Mouse (Mus musculus) heart, embryonic 15.5 days (tissue): ENCODE measurements around the gene Dedd2. TPM values are rescaled to one million over a fixed set of nuclear protein-coding genes. Genes with fewer than 3 reads are reported as not detected.

Source experiments
- ATAC-seq: fragments of 200-750 bp; cut with Nextera tagmentation; replicated peaks from 2 replicates; pipeline ENCODE4 v1.8.0; 2017; ENCODE audit warnings: low read depth, moderate TSS enrichment; ENCODE audit not compliant: insufficient number of reproducible peaks, insufficient read depth, low FRiP score
- H3K27ac ChIP-seq: fragments of 300-500 bp; sonication (generic); 2 replicates; pipeline ENCODE4 v1.5.1; 2015; ENCODE audit warnings: mild to moderate bottlenecking, inconsistent platforms
- H3K27me3 ChIP-seq: fragments of 300-500 bp; sonication (generic); 2 replicates; pipeline ENCODE4 v1.6.1; 2015; ENCODE audit warnings: inconsistent platforms
- H3K36me3 ChIP-seq: fragments of 300-500 bp; sonication (generic); 2 replicates; pipeline ENCODE4 v1.6.1; 2015; ENCODE audit warnings: mild to moderate bottlenecking, inconsistent platforms
- H3K4me1 ChIP-seq: fragments of 300-500 bp; sonication (generic); replicated peaks from 2 replicates; pipeline ENCODE4 v1.6.1; 2015; ENCODE audit warnings: inconsistent platforms
- H3K4me2 ChIP-seq: fragments of 300-500 bp; sonication (generic); 2 replicates; pipeline ENCODE4 v1.6.1; 2015; ENCODE audit warnings: inconsistent platforms, mild to moderate bottlenecking, moderate library complexity
- H3K4me3 ChIP-seq: fragments of 300-500 bp; sonication (generic); 2 replicates; pipeline ENCODE4 v1.5.1; 2015; ENCODE audit warnings: mild to moderate bottlenecking, inconsistent platforms
- H3K9ac ChIP-seq: fragments of 300-500 bp; sonication (generic); 2 replicates; pipeline ENCODE4 v1.6.1; 2015; ENCODE audit warnings: mild to moderate bottlenecking, inconsistent platforms
- H3K9me3 ChIP-seq: fragments of 300-500 bp; sonication (generic); replicated peaks from 2 replicates; pipeline ENCODE4 v1.6.1; 2016; ENCODE audit warnings: inconsistent platforms
- WGBS: fragments of 180-500 bp; shearing (Covaris S2); methylation state at CpG from one replicate; pipeline ENCODE4 v1.1.7; 2015; ENCODE audit warnings: mixed read lengths; 5-methylcytosine and 5-hydroxymethylcytosine counted together
- microRNA-seq: library from miRNA; unstranded; fragments of <30 nt; microRNA quantifications from one replicate; pipeline ENCODE4, GENCODE M21; 2016
- polyA plus RNA-seq: library from polyadenylated mRNA; unstranded; fragments of >200 nt; fragmentation: Nextera tagmentation; extraction: Ambion mirVana; gene quantifications from 2 replicates; pipeline ENCODE4 v1.2.1, GENCODE M21; 2015

Gene Dedd2
- polyA plus RNA-seq, 1 experiment from 2014 or later = 6.6 TPM

DNA sequence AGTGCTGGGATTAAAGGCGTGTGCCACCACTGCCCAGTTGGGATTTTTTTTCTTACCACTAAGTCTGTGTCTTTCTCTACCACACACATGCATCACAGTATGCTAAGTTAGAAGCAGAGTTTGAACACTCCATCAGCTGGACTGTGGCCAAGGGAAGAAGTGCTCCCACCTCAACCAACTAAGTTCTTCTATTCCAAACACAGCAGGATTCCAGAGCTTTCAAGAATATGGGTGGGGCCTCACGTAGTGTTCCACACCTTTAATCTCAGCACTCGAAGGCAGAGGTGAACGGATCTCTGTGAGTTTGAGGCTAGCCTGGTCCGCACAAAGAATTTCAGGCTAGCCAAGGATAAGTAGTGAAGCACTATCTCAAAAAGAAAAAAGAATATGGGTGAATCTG is 54.3 kb downstream of the Dedd2 start:
- H3K9ac ChIP-seq = no peak overlapping the region
- H3K4me3 ChIP-seq = no peak overlapping the region
- H3K9me3 ChIP-seq = no peaks in the 10 kb centered on the region
- no peaks in the 10 kb centered on the region for H3K36me3 ChIP-seq
- no peak for ATAC-seq
- no peak overlapping the region for H3K4me2 ChIP-seq
- peaks cover 46% of the 10 kb centered on the region for H3K27me3 ChIP-seq
- no peaks in the 10 kb centered on the region for H3K4me1 ChIP-seq
- no peak overlapping the region for H3K27ac ChIP-seq
- 70% methylated on average over 5 of the region's 5 CpGs for WGBS

GRCm38 (mm10) chr7:25156158-25156648 is 64.2 kb downstream of the Dedd2 start:
- WGBS = 8% methylated on average over 14 of the region's 14 CpGs
- Histone ChIP-seq H3K9ac (no peak overlapping the region), H3K4me2 (no peak overlapping the region), H3K36me3 (no peaks in the 10 kb centered on the region), H3K27ac (no peak overlapping the region), H3K4me3 (no peak overlapping the region), H3K4me1 (no peaks in the 10 kb centered on the region), H3K9me3 (no peaks in the 10 kb centered on the region), H3K27me3 (peaks cover 69% of the 10 kb centered on the region)
- ATAC-seq = no peak

DNA sequence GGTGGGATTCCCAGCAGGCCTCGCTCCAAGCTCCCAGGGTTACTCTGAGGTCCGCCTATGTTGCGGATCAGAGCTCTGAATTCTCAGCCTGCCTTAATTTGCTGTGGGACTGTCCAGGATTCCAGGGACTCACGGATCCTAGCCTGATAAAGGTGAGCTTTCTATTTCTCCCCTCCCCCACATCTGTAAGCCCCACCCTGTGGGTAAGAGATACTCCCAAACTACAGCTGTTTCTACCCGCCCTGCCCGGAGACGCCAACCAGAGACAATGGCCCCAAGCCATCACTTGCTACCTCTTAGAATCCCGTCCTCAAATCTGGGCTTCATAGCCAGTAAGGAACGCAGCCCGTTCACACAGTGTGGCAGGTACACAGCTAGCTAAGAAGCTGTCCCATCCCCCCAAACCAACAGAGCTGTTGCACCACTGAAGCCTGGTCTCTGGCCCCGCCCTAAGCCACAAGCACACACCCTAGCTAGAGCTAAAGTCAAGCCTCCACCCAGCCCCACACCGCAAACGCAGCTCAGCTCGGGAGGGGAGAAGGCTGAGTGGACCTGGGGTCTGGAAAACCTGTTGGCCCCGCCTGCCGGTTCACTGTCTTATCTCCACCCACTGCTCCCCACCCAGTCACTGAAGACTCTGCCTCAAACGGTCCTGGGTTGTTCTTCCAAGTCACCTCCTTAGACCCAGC is 64.8 kb downstream of the Dedd2 start:
- Histone ChIP-seq H3K9me3 (no peaks in the 10 kb centered on the region), H3K36me3 (no peaks in the 10 kb centered on the region), H3K4me1 (no peaks in the 10 kb centered on the region), H3K9ac (no peak overlapping the region), H3K4me3 (no peak overlapping the region), H3K27ac (no peak overlapping the region), H3K4me2 (no peak overlapping the region), H3K27me3 (peaks cover 74% of the 10 kb centered on the region)
- 8% methylated on average over 17 of the region's 17 CpGs for WGBS
- ATAC-seq = no peak; the same call in 1 of the 2 replicates

- H3K4me1 ChIP-seq = no peaks in the 10 kb centered on the region
- H3K27ac ChIP-seq = no peak overlapping the region
- peaks cover 81% of the 10 kb centered on the region for H3K27me3 ChIP-seq
- no peak overlapping the region for H3K4me2 ChIP-seq
- WGBS = 62% methylated on average over 4 of the region's 4 CpGs
- no peak for ATAC-seq
- no peaks in the 10 kb centered on the region for H3K36me3 ChIP-seq
- H3K9ac ChIP-seq = no peak overlapping the region
- no peak overlapping the region for H3K4me3 ChIP-seq
- H3K9me3 ChIP-seq = no peaks in the 10 kb centered on the region
Measured at GRCm38 (mm10) chr7:25154648-25155047, 65.8 kb downstream of the Dedd2 start.

GRCm38 (mm10) chr7:25153841-25154240 is 66.6 kb downstream of the Dedd2 start:
- Histone ChIP-seq H3K27me3 (peaks cover 83% of the 10 kb centered on the region), H3K4me3 (no peak overlapping the region), H3K9me3 (no peaks in the 10 kb centered on the region), H3K9ac (no peak overlapping the region), H3K36me3 (no peaks in the 10 kb centered on the region), H3K27ac (no peak overlapping the region), H3K4me2 (no peak overlapping the region), H3K4me1 (no peaks in the 10 kb centered on the region)
- no peak for ATAC-seq
- 47% methylated on average over 7 of the region's 7 CpGs for WGBS

DNA sequence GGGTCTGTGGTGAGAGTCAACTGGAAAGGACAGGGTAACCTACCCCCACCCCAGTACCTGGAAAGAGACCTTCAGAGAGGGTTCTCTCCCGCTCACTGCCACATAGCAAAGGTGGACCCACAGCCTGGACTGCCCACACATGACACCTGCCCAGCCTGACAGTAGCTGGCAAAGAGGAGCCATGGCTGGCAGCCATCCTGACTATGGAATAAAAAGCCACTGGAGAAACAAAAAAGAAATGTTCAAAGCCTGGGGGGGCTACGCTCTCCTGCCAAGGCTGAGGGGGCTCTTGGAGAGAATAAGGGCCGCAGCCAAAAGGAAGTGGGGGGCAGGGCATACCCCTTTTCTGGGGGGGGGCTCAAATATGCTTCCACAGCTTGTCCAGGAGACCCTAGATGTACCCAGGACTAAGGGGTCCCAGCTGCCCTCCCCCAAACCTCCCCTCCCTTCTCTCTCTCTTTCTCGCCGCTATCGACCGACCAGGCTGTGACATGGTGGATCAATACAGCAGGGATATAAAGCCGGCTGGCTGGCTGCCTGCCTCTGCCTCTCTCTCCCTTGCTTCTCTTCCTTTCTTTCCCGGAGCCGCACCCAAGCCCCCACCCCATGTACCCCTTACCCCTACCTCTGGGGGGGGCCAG is 68.4 kb downstream of the Dedd2 start:
- Histone ChIP-seq H3K36me3 (no peaks in the 10 kb centered on the region), H3K4me2 (no peak overlapping the region), H3K27ac (no peak overlapping the region), H3K4me1 (no peaks in the 10 kb centered on the region), H3K4me3 (no peak overlapping the region), H3K9me3 (no peaks in the 10 kb centered on the region), H3K27me3 (peaks cover 94% of the 10 kb centered on the region), H3K9ac (no peak overlapping the region)
- no peak for ATAC-seq
- WGBS = 52% methylated on average over 10 of the region's 10 CpGs

DNA sequence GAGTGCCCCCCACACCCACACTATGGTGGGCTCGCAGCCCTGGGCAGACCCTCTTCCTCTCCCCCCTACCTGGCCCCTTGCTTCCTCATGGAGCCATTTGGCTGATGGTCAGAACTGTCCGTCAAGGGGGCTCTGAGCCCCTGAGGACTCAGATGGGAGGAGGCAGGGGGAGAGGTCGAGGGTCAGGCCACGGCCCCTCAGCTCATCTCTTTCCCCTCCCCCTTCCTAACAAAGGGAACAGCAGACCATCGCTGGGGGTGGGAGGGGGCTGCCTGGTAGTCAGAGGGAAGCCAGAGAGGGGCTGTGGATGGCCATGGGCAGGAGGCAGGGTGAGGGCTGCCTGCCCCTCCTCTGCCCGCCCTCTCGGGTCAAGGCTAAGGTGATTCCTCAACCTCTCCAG is 69.4 kb downstream of the Dedd2 start:
- Histone ChIP-seq H3K27me3 (peaks cover 87% of the 10 kb centered on the region), H3K27ac (no peak overlapping the region), H3K9ac (no peak overlapping the region), H3K9me3 (no peaks in the 10 kb centered on the region), H3K4me3 (no peak overlapping the region), H3K4me1 (no peaks in the 10 kb centered on the region), H3K4me2 (no peak overlapping the region), H3K36me3 (no peaks in the 10 kb centered on the region)
- no peak for ATAC-seq
- WGBS = 4% methylated on average over 7 of the region's 7 CpGs

GRCm38 (mm10) chr7:25150151-25150663 is 70.2 kb downstream of the Dedd2 start:
- H3K9ac ChIP-seq = no peak overlapping the region
- H3K27ac ChIP-seq = no peak overlapping the region
- no peaks in the 10 kb centered on the region for H3K36me3 ChIP-seq
- no peak overlapping the region for H3K4me3 ChIP-seq
- no peaks in the 10 kb centered on the region for H3K4me1 ChIP-seq
- WGBS = 4% methylated on average over 13 of the region's 18 CpGs
- ATAC-seq = no peak; the same call in 1 of the 2 replicates
- H3K9me3 ChIP-seq = no peaks in the 10 kb centered on the region
- peaks cover 86% of the 10 kb centered on the region for H3K27me3 ChIP-seq
- H3K4me2 ChIP-seq = no peak overlapping the region

Small RNAs within 50 kb of the gene (microRNA-seq; reads per million reads assigned to microRNA genes)
- not detected for gene Mir7048

Other genes starting within 250 kb of the Dedd2 start
- gene Rabac1, start 247.9 kb downstream of the Dedd2 start, polyA plus RNA-seq = 211 and 225 TPM in 2 replicates
- 0.54 and 1.9 TPM in 2 replicates for gene Atp1a3, start 214.7 kb downstream of the Dedd2 start, polyA plus RNA-seq
- gene Grik5, start 148.3 kb downstream of the Dedd2 start, polyA plus RNA-seq = 2.4 and 4.4 TPM in 2 replicates
- gene Zfp574, start 148.0 kb downstream of the Dedd2 start, polyA plus RNA-seq = 15.4 and 23.0 TPM in 2 replicates
- 0.49 and 1.9 TPM in 2 replicates for gene Pou2f2, start 40.9 kb downstream of the Dedd2 start, polyA plus RNA-seq
- gene Zfp526, start 810 bp upstream of the Dedd2 start, polyA plus RNA-seq = 1.7 and 2.9 TPM in 2 replicates
- gene Gsk3a, start 17.2 kb upstream of the Dedd2 start, polyA plus RNA-seq = 6.6 and 9.8 TPM in 2 replicates
- 12.1 and 13.2 TPM in 2 replicates for gene Erf, start 30.1 kb upstream of the Dedd2 start, polyA plus RNA-seq
- 22.9 and 27.4 TPM in 2 replicates for gene Cic, start 47.1 kb upstream of the Dedd2 start, polyA plus RNA-seq
- gene Pafah1b3, start 77.4 kb upstream of the Dedd2 start, polyA plus RNA-seq = 103 and 119 TPM in 2 replicates
- gene Prr19, start 80.8 kb upstream of the Dedd2 start, polyA plus RNA-seq = 0.10 and 0.15 TPM in 2 replicates
- gene Tmem145, start 85.5 kb upstream of the Dedd2 start, polyA plus RNA-seq = 0.05 and 0.27 TPM in 2 replicates
- 6.2 and 9.4 TPM in 2 replicates for gene Megf8, start 96.5 kb upstream of the Dedd2 start, polyA plus RNA-seq
- gene Cnfn, start 149.1 kb upstream of the Dedd2 start, polyA plus RNA-seq = 0.22 and 1.1 TPM in 2 replicates
- 5.6 and 7.7 TPM in 2 replicates for gene Lipe, start 178.1 kb upstream of the Dedd2 start, polyA plus RNA-seq
- 0.28 and 0.51 TPM in 2 replicates for gene Cxcl17, start 192.3 kb upstream of the Dedd2 start, polyA plus RNA-seq